Mouse (Mus musculus) heart, adult 2 months (tissue): ENCODE results near the gene Olfr654.

ENCODE experiments used
- CTCF ChIP-seq: fragments of 200-600 bp; IDR thresholded peaks from 2 replicates; pipeline ENCODE4 v1.8.1; 2022; ENCODE audit warnings: antibody characterized with exemption, mild to moderate bottlenecking, moderate library complexity
- EP300 ChIP-seq: fragments of 200-500 bp; IDR thresholded peaks from 2 replicates; pipeline ENCODE4 v1.6.1; 2011; ENCODE audit warnings: low read depth, low read length, control low read depth; ENCODE audit not compliant: insufficient read depth
- POLR2A ChIP-seq: fragments of 200-500 bp; IDR thresholded peaks from 2 replicates; pipeline ENCODE4 v1.6.1; 2011; ENCODE audit warnings: mild to moderate bottlenecking, low read depth, low read length, control low read depth; ENCODE audit not compliant: insufficient read depth

DNA sequence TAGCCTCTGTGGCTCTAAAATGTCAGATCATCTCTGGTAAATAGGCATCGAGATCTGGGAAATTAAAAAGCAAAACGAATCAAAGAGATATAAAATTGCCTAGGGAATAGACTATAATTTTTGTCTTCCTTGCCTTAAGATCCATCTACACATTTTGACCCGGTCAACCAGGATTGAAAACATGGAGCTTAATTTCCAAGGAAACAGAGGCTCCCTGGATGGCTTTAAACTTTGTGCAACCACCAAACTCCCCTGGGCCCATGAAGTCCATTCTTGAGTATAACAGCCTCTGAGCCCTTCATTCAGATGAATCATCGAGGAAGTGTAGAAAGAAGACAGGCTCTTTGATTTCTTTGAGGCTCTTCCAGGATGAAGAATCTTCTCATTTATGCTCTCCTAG is 26.8 kb downstream of the Olfr654 start, which contains the start of gene Olfr656:
- no peak for TF ChIP-seq CTCF
- no peak for TF ChIP-seq POLR2A
- TF ChIP-seq EP300 = no peak
